Mouse (Mus musculus): ENCODE results near the gene Slc25a41.

Slc25a41 gene

DNA sequence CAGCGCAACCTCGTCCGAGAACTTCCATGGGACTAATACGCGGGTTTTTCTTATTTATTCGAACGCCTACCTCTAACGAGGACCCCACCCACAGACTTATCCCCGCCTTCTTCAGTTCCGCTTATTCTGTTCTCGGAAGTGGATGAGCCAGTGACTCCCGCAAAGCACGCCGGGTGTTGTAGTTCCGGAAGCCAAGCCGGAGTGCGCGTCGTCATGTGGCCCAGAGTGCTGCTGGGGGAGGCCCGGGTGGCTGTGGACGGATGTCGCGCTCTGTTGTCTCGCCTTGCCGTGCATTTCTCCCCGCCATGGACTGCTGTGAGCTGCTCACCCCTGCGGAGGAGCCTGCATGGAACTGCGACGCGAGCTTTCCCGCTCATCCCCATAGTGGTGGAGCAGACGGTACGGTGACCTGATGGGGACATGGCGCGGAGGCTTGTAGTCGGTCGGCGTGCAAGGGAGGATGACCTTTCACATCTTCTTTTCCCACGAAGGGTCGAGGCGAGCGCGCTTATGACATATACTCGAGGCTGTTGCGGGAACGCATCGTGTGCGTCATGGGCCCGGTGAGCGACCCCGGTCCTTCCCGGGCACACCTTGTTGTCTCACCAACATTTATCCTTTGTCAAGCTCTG is 51.2 kb downstream of the Slc25a41 start, which contains the start of gene Clpp:
TSS of gene Clpp (plus strand) at position 191 of the 632 bp plus-strand sequence.
- DNase-seq = peak; percentile 96

DNA sequence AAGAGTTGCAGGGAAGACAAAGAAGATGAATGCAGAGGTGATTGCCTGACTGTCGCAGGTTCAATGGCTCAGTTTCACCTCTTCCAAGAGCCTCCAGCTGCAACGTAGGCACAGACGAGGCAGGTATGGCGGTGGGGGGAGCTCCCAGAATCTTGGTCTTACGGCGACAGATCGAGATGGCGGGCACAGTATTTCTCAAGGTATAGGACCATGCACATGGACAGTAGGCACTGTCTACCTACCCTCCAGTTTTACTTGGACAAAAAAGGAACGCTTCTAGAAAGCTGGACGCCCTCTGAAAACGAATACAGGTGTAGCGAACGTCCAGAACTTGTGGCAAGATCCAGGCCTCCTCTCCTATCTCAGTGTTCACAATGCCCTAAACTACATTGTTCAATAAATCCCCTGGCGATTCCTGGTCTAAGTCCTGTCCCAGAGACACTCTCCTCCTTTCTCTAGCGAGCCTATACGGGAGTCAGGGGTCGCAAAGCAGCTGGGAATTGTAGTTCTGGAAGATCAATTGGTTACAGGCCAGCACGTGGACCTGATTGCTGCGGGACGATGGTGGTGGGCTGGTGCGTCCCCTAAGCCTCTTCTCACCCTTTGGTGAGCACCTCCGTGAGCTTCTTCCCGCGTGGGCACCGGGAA is 51.9 kb downstream of the Slc25a41 start:
- DNase-seq = no peak

DNA sequence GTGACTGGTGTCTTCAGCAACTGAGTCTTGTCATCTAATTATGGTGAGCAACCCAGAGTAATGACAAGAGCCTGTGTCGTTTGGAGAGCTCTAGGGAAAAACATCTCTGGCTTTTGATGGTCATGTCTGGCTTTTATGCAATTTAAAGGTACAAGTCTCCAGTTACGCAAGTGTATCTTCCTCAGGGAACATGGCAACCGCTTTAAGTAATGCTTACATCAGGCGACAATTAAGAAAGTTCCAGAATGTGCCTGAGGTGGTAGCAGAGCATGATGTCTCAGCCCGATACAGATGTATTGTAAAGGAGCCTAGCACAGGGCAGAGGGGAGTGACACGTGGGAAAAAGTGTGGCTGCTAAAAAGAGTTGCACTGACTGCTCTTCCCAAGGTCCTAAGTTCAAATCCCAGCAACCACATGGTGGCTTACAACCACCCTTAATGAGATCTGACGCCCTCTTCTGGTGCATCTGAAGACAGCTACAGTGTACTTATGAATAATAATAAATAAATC is 52.5 kb downstream of the Slc25a41 start:
- no peak for DNase-seq

DNA sequence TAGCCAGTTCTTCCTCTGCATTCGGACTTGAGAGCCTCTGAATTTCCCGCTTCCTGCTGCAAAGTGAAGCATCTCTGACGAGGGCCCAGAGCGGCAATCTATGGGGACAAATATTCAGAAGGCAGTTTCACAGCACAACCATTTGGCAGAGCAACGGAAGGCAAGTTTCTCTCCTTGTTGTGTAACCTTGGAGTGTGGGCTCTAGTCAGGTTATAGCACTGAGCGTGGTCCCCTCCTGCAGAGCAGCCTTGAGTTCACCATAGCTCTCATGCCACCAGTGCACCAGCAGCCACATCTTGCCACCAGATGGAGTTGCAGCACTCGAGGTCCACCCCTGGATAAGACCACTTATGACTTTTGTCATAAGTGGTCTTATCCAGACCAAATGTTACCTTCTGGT is 53.0 kb downstream of the Slc25a41 start:
- DNase-seq = no peak

DNA sequence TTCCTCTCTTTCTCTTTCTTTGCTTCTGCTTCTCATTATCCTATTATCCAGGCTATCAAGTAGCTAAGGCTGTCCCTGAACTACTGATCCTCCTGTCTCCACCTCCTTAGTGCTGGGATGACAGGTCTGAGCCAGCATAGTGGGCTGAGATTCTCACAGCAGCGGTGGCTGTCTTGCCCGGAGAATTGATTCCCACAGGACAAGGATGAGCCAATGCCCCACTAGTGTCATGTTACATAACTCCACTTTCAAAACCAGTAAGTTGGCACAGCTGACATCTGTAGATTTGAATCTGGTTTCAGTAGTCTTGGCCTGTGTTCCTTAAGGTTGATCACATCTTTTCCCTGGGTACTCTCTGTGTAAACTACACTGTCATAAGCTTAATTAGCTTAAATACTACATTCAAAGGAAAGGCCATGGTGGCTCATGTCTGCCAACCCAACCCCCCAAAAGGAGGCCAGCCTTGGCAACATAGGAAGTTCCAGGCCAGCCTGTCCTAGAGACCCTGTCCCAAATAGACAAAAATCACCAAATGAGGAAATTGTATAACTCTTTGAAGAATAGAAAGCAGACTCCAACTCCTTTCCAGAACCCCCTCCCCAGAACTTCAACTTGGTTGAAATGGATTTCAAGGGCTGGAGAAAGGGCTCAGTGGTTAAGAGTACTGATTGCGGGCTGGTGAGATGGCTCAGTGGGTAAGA is 55.2 kb downstream of the Slc25a41 start:
- DNase-seq = no peak

DNA sequence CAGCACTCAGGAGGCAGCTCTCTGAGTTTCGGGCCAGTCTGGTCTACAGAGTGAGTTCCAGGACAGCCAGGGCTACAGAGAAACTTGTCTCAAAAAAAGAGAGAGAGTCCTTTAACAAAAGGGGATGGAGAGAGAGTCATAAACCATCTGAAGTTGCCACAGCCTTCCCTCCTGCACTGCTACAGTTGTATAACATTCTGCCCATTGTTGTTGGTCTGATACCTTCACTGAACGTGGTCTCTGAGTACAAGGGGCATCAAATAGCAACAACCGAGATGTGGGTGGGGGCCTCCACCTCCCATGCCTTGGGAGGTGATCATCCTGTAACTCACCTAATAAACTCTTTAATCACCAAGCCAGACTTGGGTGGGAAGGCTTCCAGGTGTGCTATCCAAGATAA is 55.8 kb downstream of the Slc25a41 start:
- no peak for DNase-seq

GRCm38 (mm10) chr17:56984886-56985285 is 56.6 kb downstream of the Slc25a41 start:
- no peak for DNase-seq
